Mouse (Mus musculus) liver, adult 2 months (tissue): ENCODE data around the gene Bud31. TPM values are rescaled to one million over a fixed set of nuclear protein-coding genes. Genes with fewer than 3 reads are reported as not detected.
"Not testable (repeated sequence)": the region's sequence is repeated elsewhere in the genome, so short reads cannot be mapped to it uniquely, and the experiment has no call there.

Experiments
- DNase-seq: peaks from one replicate; pipeline ENCODE4 v3.0.0-alpha.2; 2011; ENCODE audit warnings: low read depth, low spot score; ENCODE audit errors: extremely low read depth
- H3K27ac ChIP-seq: fragments of 200-500 bp; replicated peaks from 2 replicates; pipeline ENCODE4 v1.5.1; 2012; ENCODE audit warnings: low read depth, mild to moderate bottlenecking, control low read depth, inconsistent platforms, low read length; ENCODE audit not compliant: insufficient read depth
- H3K27me3 ChIP-seq: fragments of 200-500 bp; 2 replicates; pipeline ENCODE4 v1.6.1; 2012; ENCODE audit warnings: mild to moderate bottlenecking, moderate library complexity, low read length, inconsistent platforms; ENCODE audit not compliant: control insufficient read depth, insufficient read depth
- H3K36me3 ChIP-seq: fragments of 200-500 bp; 2 replicates; pipeline ENCODE4 v1.6.1; 2012; ENCODE audit warnings: low read length, inconsistent platforms; ENCODE audit not compliant: control insufficient read depth, insufficient read depth
- H3K4me1 ChIP-seq: fragments of 200-500 bp; 2 replicates; pipeline ENCODE4 v1.6.1; 2011; ENCODE audit warnings: low read length; ENCODE audit not compliant: control insufficient read depth, insufficient read depth
- H3K4me3 ChIP-seq: fragments of 200-500 bp; 2 replicates; pipeline ENCODE4 v1.5.1; 2011; ENCODE audit warnings: low read depth, mild to moderate bottlenecking, control low read depth, low read length, moderate library complexity; ENCODE audit not compliant: insufficient read depth
- H3K79me2 ChIP-seq: fragments of 200-500 bp; 2 replicates; pipeline ENCODE4 v1.6.1; 2012; ENCODE audit warnings: inconsistent platforms, mild to moderate bottlenecking, low read length, moderate library complexity; ENCODE audit not compliant: control insufficient read depth, insufficient read depth
- H3K9ac ChIP-seq: fragments of 200-500 bp; 2 replicates; pipeline ENCODE4 v1.6.1; 2012; ENCODE audit warnings: low read depth, mild to moderate bottlenecking, control low read depth, inconsistent platforms, low read length
- CTCF ChIP-seq: fragments of 200-500 bp; IDR thresholded peaks from 2 replicates; pipeline ENCODE4 v1.5.1; 2011; ENCODE audit warnings: low read depth, low read length, control low read depth
- POLR2A ChIP-seq: fragments of 200-500 bp; IDR thresholded peaks from 2 replicates; pipeline ENCODE4 v1.6.1; 2011; ENCODE audit warnings: low read length, control low read depth; ENCODE audit not compliant: insufficient read depth; ENCODE audit errors: extremely low read depth
- WGBS: fragments of 180-500 bp; shearing (Covaris S2); methylation state at CpG from one replicate; pipeline ENCODE4 v1.1.7; 2018; 5-methylcytosine and 5-hydroxymethylcytosine counted together
- polyA plus RNA-seq: library from polyadenylated mRNA; depleted of rRNA; stranded (reverse); fragments of >200 nt; gene quantifications from 2 replicates; pipeline ENCODE4 v1.2.3, GENCODE M21; 2012; rRNA removed
- total RNA-seq: library from RNA; depleted of rRNA; stranded (reverse); fragments of >200 nt; gene quantifications from 2 replicates; pipeline ENCODE4 v1.2.3, GENCODE M21; 2014; rRNA removed

Bud31 gene
- total RNA-seq (57.9 and 66.4 TPM in 2 replicates), polyA plus RNA-seq (45.5 and 45.7 TPM in 2 replicates)

DNA sequence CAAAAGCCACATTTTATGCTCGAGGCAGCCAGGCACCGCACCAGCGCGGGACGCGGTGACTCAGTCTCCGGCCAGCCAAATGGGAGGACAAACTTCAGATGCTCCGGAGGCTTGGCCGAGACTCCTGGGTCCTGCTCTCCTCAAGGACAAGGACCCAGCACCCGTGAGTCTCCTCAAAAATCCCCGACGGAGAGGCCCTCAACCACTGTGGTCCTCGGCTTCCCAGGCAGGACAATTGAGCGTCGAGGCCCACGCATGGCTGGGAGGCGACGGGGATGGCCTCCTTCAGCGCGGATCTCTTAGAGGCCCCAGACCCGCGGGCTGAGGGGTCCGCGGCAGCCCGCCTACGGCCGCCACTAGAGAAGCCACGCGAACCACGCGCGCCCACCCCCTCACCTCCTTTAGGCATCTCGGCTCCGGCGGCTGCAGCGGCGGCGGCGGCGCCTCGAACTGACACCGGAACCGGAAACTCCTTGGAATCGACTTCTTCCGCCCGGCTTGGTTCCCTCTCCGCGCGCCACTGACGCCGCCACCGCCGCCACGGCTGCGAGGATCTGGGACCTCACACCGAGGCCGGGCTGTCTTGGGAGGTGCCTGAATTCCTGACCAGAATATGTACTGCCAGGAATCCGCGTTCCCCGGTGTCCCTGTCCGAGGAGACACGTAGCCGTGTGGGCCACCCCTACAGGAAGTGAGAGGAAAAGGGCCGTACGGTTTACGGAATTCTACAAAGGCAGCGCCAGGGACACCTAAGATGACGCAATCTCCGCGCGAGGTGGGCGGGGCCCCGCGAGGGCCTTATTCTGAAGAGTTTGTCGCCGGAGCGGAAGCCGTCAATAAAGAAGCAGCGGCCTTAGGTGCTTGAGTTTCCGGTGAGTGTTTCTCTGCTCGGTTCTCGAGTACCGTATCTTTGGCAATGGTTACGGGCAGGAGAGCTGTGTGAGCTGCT is at the start of gene Bud31, which contains the start of gene Pdap1:
Gene Bud31 (plus strand): TSS at position 792 of the 949 bp plus-strand sequence.
Gene Pdap1 (minus strand): TSS at position 668 of the 949 bp plus-strand sequence.
- Histone ChIP-seq H3K4me3 (peak within 1 kb of the TSS; percentile 89), H3K9ac (peak within 1 kb of the TSS; percentile 92), H3K4me1 (peaks cover 6% of the 10 kb centered on the region), H3K79me2 (peaks cover 15% of the 10 kb centered on the region; the same call in 1 of the 2 replicates), H3K36me3 (peaks cover 29% of the 10 kb centered on the region), H3K27ac (peak within 1 kb of the TSS; percentile 99), H3K27me3 (no peaks in the 10 kb centered on the region)
- whole genome bisulfite sequencing = 2% methylated on average over 84 of the region's 84 CpGs
- DNase-seq = peak; percentile 80
- TF ChIP-seq CTCF (no peak), POLR2A (peak; percentile 61; the same call in 1 of the 2 replicates)

DNA sequence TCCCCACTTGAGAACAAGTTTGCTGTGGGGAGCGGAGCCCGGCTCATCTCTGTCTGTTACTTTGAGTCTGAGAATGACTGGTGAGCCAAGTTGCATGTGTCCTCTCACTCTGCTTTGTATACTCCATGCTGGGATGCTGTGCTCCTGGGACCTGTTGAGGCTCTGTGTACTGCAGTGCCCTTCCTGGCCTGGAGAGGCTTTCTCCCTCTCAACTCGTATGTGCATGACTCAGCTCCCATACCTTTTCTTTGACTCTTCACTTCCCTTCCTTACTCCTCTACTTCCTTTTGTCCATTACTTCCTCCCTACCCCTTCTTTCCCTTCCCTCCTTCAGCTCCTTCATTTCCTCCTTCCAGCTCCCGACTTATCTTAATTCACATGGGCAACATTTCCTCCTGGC is 44.0 kb upstream of the Bud31 start:
- DNase-seq = no peak
- no peak overlapping the region for H3K9ac ChIP-seq
- WGBS = 85% methylated on average over 4 of the region's 4 CpGs

DNA sequence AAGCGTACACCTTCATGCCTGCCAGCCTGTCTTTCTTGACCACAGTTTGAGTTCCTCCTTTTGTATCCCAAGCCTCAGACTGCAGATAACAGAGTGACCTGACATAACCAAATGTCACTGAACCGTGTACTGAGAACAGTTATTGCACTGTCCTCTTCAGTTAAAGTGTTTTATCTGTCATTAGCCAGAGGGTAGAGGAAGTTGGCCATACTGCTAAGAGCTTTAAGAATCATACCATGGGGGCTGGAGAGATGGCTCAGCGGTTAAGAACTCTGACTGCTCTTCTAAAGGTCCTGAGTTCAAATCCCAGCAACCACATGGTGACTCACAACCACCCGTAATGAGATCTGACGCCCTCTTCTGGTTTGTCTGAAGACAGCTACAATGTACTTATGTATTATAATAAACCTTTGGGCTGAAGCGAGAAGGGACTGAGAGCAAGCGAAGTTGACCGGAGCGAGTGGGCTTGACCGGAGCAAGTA is 41.8 kb upstream of the Bud31 start:
- Histone ChIP-seq H3K36me3 (peaks cover 42% of the 10 kb centered on the region), H3K4me3 (no peak overlapping the region), H3K9ac (no peak overlapping the region), H3K27me3 (no peaks in the 10 kb centered on the region), H3K79me2 (0 out of 2 replicates have a peak, but pooled peaks cover 2% of the 10 kb centered on the region), H3K4me1 (no peaks in the 10 kb centered on the region), H3K27ac (no peak overlapping the region)
- no peak for DNase-seq
- TF ChIP-seq CTCF (no peak), POLR2A (no peak)
- WGBS = 94% methylated on average over 10 of the region's 10 CpGs

More for the DNA sequence above, 44.0 kb upstream of the Bud31 start:
- Histone ChIP-seq H3K27me3 (no peaks in the 10 kb centered on the region), H3K27ac (no peak overlapping the region), H3K79me2 (0 out of 2 replicates have a peak, but pooled peaks cover 3% of the 10 kb centered on the region), H3K36me3 (peaks cover 50% of the 10 kb centered on the region), H3K4me3 (no peak overlapping the region), H3K4me1 (no peaks in the 10 kb centered on the region)
- no peak for TF ChIP-seq CTCF
- no peak for TF ChIP-seq POLR2A

- no peaks in the 10 kb centered on the region for H3K4me1 ChIP-seq
- no peaks in the 10 kb centered on the region for H3K79me2 ChIP-seq
- no peak overlapping the region for H3K9ac ChIP-seq
- H3K36me3 ChIP-seq = peaks cover 38% of the 10 kb centered on the region
- no peak for TF ChIP-seq POLR2A
- no peak for TF ChIP-seq CTCF
- DNase-seq = no peak
- H3K4me3 ChIP-seq = no peak overlapping the region
- H3K27me3 ChIP-seq = no peaks in the 10 kb centered on the region
- no peak overlapping the region for H3K27ac ChIP-seq
- WGBS = 98% methylated on average over 9 of the region's 9 CpGs
Measured at GRCm38 (mm10) chr5:145100960-145101359, 39.2 kb upstream of the Bud31 start.

DNA sequence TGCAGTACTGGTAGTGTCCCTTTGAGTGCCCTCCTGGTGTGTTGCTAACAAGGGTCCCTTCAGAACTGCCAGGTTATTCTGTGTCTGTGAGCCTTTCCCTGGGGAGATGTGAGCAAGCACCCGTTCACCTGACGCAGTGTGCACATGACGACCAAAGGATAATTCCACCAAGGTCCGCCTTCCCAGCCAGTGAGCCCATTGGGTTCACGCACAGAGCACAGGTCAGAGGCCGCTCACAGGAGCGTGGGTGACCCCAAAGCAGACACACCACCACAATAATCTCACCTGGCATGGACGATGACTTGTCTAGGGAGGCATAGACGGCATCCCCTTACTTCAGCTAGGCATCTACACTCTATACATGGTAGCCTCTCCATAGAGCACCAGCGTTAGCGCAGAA is 38.7 kb upstream of the Bud31 start:
- not testable (repeated sequence) for H3K27me3 ChIP-seq, H3K4me3 ChIP-seq, H3K4me1 ChIP-seq, H3K27ac ChIP-seq, H3K79me2 ChIP-seq, DNase-seq, H3K9ac ChIP-seq
- H3K36me3 ChIP-seq = peaks cover 37% of the 10 kb centered on the region
- WGBS = over 99% methylated on average over 11 of the region's 11 CpGs

DNA sequence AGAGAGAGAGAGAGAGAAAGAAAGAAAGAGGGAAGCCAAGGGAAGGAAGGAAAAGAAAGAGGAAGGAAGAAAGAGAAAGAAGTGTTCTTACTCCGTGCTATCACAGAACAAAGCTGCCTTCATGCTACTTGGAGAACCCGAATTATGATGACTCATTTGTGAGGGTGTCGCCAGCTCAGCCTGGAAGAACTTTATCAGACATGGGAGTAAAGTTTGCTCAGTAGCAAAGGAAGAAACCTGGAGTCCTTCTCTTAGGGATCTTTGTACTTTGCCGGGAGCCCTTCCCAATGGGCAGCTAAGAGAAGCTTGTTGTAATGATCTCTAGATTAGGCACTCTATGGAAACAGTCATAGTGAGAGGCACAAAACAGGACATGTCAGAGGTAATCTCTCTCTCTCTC is 37.5 kb upstream of the Bud31 start:
- no peaks in the 10 kb centered on the region for H3K79me2 ChIP-seq
- WGBS = 89% methylated on average over 4 of the region's 4 CpGs
- no peak for DNase-seq
- no peaks in the 10 kb centered on the region for H3K27me3 ChIP-seq
- no peak overlapping the region for H3K27ac ChIP-seq
- TF ChIP-seq CTCF = no peak
- TF ChIP-seq POLR2A = no peak
- no peaks in the 10 kb centered on the region for H3K4me1 ChIP-seq
- H3K4me3 ChIP-seq = no peak overlapping the region
- H3K36me3 ChIP-seq = peaks cover 42% of the 10 kb centered on the region
- no peak overlapping the region for H3K9ac ChIP-seq
